Mouse (Mus musculus) neural tube, embryonic 12.5 days (tissue): ENCODE data around the gene Ncbp2. TPM values are rescaled to one million over a fixed set of nuclear protein-coding genes. Genes with fewer than 3 reads are reported as not detected.
A peak's percentile ranks its signal among the peaks of the same experiment; 100 is the strongest.

Experiments
- ATAC-seq: fragments of 200-750 bp; cut with Nextera tagmentation; 2 replicates; pipeline ENCODE4 v1.8.0; 2017; ENCODE audit warnings: low read depth, mild to moderate bottlenecking, moderate TSS enrichment, moderate library complexity; ENCODE audit not compliant: low FRiP score
- H3K27ac ChIP-seq: fragments of 300-500 bp; sonication (generic); 2 replicates; pipeline ENCODE4 v1.5.1; 2016
- H3K27me3 ChIP-seq: fragments of 300-500 bp; sonication (generic); replicated peaks from 2 replicates; pipeline ENCODE4 v1.6.1; 2016; ENCODE audit warnings: mild to moderate bottlenecking
- H3K36me3 ChIP-seq: fragments of 300-500 bp; sonication (generic); 2 replicates; pipeline ENCODE4 v1.6.1; 2016; ENCODE audit warnings: mild to moderate bottlenecking
- H3K4me1 ChIP-seq: fragments of 300-500 bp; sonication (generic); 2 replicates; pipeline ENCODE4 v1.6.1; 2016
- H3K4me2 ChIP-seq: fragments of 300-500 bp; sonication (generic); replicated peaks from 2 replicates; pipeline ENCODE4 v1.6.1; 2016; ENCODE audit warnings: mild to moderate bottlenecking
- H3K4me3 ChIP-seq: fragments of 300-500 bp; sonication (generic); 2 replicates; pipeline ENCODE4 v1.5.1; 2016
- H3K9ac ChIP-seq: fragments of 300-500 bp; sonication (generic); 2 replicates; pipeline ENCODE4 v1.6.1; 2016; ENCODE audit warnings: mild to moderate bottlenecking
- H3K9me3 ChIP-seq: fragments of 300-500 bp; sonication (generic); 2 replicates; pipeline ENCODE4 v1.6.1; 2016; ENCODE audit warnings: mild to moderate bottlenecking
- WGBS: fragments of 180-500 bp; shearing (Covaris S2); methylation state at CpG from one replicate; pipeline ENCODE4 v1.1.7; 2016; 5-methylcytosine and 5-hydroxymethylcytosine counted together
- microRNA-seq: library from miRNA; unstranded; fragments of <30 nt; microRNA quantifications from one replicate; pipeline ENCODE4, GENCODE M21; 2017
- polyA plus RNA-seq: library from polyadenylated mRNA; unstranded; fragments of >200 nt; fragmentation: Nextera tagmentation; extraction: Ambion mirVana; gene quantifications from 2 replicates; pipeline ENCODE4 v1.2.1, GENCODE M21; 2016

Gene Ncbp2
- polyA plus RNA-seq, 1 experiment from 2014 or later: 124 TPM

GRCm38 (mm10) chr16:31993195-31993594 is 44.9 kb downstream of the Ncbp2 start:
- Histone ChIP-seq H3K4me3 (no peak overlapping the region), H3K4me2 (no peak overlapping the region), H3K27ac (no peak overlapping the region), H3K27me3 (no peaks in the 10 kb centered on the region), H3K9me3 (no peaks in the 10 kb centered on the region), H3K4me1 (no peaks in the 10 kb centered on the region), H3K9ac (no peak overlapping the region), H3K36me3 (peaks cover 34% of the 10 kb centered on the region)
- 98% methylated on average over 4 of the region's 4 CpGs for WGBS
- no peak for ATAC-seq

DNA sequence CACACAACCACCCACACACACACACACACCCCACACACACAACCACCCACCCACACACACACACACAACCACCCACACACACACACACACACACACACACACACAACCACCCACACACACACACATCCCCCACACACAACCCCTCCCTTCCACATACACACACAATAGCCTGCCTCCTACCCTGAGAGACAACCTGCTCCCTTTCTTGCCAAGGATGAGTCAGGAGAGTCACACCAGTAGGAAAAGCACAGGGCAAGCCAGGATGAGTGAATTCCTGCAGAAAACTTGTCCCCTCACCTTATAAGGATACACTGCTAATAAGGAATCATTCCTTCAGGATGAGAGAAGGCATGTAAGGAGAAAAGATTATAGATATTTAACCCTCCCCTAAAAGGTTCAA is 45.6 kb downstream of the Ncbp2 start:
- ATAC-seq: no peak

GRCm38 (mm10) chr16:31996371-31996770 is 48.1 kb downstream of the Ncbp2 start:
- no peak overlapping the region for H3K27ac ChIP-seq
- H3K9ac ChIP-seq: no peak overlapping the region
- WGBS: 90% methylated on average over 5 of the region's 5 CpGs
- H3K4me2 ChIP-seq: no peak overlapping the region
- peaks cover 2% of the 10 kb centered on the region; the same call in 1 of the 2 replicates for H3K4me1 ChIP-seq
- no peaks in the 10 kb centered on the region for H3K27me3 ChIP-seq
- no peaks in the 10 kb centered on the region for H3K9me3 ChIP-seq
- no peak for ATAC-seq
- H3K4me3 ChIP-seq: no peak overlapping the region
- peaks cover 14% of the 10 kb centered on the region for H3K36me3 ChIP-seq

More for the DNA sequence above, 45.6 kb downstream of the Ncbp2 start:
- Histone ChIP-seq H3K4me2 (no peak overlapping the region), H3K4me1 (no peaks in the 10 kb centered on the region), H3K4me3 (no peak overlapping the region), H3K27me3 (no peaks in the 10 kb centered on the region), H3K36me3 (peaks cover 27% of the 10 kb centered on the region), H3K9me3 (no peaks in the 10 kb centered on the region), H3K27ac (no peak overlapping the region), H3K9ac (no peak overlapping the region)

DNA sequence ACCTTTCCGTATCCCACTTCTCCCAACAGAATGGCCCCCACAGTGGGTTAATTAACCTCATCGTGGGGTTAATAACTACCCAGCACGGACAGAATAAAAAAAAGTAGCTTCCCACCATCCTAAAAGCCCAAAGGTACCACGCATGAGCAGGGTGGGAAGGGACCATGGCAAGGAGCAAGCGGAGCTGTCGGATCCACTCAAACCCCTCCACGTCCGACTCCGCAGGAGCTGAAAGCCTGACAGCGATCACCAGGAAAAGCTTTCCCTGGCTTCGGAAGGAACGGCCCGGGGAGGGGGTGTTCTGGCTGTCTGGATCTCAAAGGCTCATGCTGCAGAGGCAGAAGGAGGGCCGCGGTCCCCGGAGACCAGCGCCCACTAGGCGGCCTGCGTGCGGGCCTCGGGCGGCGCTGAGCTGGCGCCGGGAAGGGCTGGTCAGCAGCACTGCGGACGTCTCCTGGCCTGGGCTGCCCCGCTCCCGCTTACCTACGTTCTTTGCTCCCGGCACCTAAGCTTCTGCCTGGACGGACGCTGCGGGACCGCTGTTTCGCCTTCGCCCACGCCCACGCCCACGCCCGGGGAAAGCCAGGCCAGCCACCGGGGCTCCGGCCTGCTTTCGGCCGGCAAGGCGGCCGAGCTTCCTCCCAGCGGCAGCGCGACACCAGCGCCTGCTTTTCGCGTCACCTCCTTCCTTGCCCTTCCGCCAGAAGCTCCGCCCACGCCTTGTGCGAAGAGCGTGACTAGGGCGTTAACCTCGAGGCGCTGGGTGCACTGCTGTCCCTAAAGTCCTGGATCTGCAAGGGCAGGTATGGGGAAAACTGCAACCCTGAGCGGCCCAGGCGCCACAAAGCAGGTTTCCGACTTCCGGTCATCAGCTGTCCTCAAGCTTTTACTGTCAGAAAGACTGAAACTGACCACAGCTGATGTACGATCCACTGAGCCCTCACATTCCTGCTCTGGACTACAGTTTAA is 54.5 kb downstream of the Ncbp2 start, which contains the start of gene Senp5:
Gene Senp5, minus strand, starts transcription at position 779 of the 969 bp plus-strand sequence.
- Histone ChIP-seq H3K4me1 (peaks cover 19% of the 10 kb centered on the region), H3K36me3 (no peaks in the 10 kb centered on the region), H3K27me3 (no peaks in the 10 kb centered on the region), H3K9ac (peak within 1 kb of the TSS; percentile 90), H3K27ac (0 out of 2 replicates have a peak within 1 kb of the TSS, but pooled peaks have one; percentile 53), H3K4me3 (peak within 1 kb of the TSS; percentile 97), H3K4me2 (peak within 1 kb of the TSS; percentile 93), H3K9me3 (no peaks in the 10 kb centered on the region)
- peak; percentile 94 for ATAC-seq
- WGBS: 1% methylated on average over 66 of the region's 66 CpGs

DNA sequence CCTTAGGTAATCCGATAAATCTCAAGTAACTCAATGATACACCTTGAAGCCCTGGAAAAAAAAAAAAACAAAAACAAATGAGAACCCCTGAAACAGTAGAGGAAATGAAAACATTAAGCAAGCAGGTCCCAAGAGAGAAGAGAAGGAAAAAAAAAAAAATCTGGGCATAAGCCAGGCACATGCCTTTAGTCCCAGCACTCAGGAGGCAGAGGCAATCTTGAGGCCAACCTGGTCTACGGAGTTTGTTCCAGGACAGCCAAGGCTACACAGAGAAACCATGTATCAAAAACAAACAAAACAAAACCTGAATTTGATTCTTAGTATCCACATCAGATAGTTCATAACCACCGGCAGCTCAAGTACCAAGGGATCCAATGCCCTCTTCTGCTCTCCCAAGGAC is 56.4 kb downstream of the Ncbp2 start:
- Histone ChIP-seq H3K4me2 (no peak overlapping the region), H3K27me3 (no peaks in the 10 kb centered on the region), H3K36me3 (no peaks in the 10 kb centered on the region), H3K4me1 (peaks cover 19% of the 10 kb centered on the region), H3K9me3 (no peaks in the 10 kb centered on the region), H3K9ac (no peak overlapping the region), H3K27ac (no peak overlapping the region), H3K4me3 (no peak overlapping the region)
- no peak for ATAC-seq
- WGBS: 94% methylated on average over 3 of the region's 3 CpGs

GRCm38 (mm10) chr16:32008529-32009293 is 60.4 kb downstream of the Ncbp2 start:
- H3K4me3 ChIP-seq: no peak overlapping the region
- H3K9ac ChIP-seq: no peak overlapping the region
- 0 out of 2 replicates have a peak, but pooled peaks cover under 1% of the 10 kb centered on the region for H3K4me1 ChIP-seq
- no peaks in the 10 kb centered on the region for H3K27me3 ChIP-seq
- no peaks in the 10 kb centered on the region for H3K9me3 ChIP-seq
- no peak for ATAC-seq
- WGBS: 74% methylated on average over 10 of the region's 10 CpGs
- H3K4me2 ChIP-seq: no peak overlapping the region
- no peaks in the 10 kb centered on the region; the same call in 1 of the 2 replicates for H3K36me3 ChIP-seq
- no peak overlapping the region for H3K27ac ChIP-seq

DNA sequence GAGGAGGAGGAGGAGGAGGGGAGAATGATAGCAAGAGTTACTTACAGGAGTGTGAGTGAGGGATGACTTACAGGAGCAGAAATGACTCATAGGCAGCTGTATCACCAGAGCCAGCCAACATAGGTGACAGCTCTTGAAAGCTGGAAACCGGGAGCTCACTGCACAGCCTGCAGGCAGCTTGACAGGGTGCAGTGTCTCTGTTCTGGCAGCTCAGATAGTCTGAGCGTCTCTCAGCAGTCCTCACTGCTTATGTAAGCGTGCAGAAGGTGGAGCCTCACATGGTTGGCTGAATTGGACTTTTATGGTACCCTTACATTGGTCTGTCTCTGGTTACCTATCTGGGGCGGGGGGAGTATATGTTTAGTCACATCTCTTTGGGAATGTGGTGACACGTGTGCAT is 61.6 kb downstream of the Ncbp2 start:
- WGBS: 48% methylated on average over 5 of the region's 5 CpGs
- Histone ChIP-seq H3K4me1 (no peaks in the 10 kb centered on the region), H3K9me3 (no peaks in the 10 kb centered on the region), H3K27ac (no peak overlapping the region), H3K4me2 (no peak overlapping the region), H3K9ac (no peak overlapping the region), H3K27me3 (no peaks in the 10 kb centered on the region), H3K36me3 (no peaks in the 10 kb centered on the region; the same call in 1 of the 2 replicates), H3K4me3 (no peak overlapping the region)
- ATAC-seq: no peak

- no peaks in the 10 kb centered on the region for H3K27me3 ChIP-seq
- H3K4me1 ChIP-seq: no peaks in the 10 kb centered on the region
- no peak overlapping the region for H3K4me3 ChIP-seq
- no peaks in the 10 kb centered on the region for H3K9me3 ChIP-seq
- no peaks in the 10 kb centered on the region; the same call in 1 of the 2 replicates for H3K36me3 ChIP-seq
- H3K4me2 ChIP-seq: no peak overlapping the region
- ATAC-seq: no peak
- 85% methylated on average over 4 of the region's 4 CpGs for WGBS
- no peak overlapping the region for H3K9ac ChIP-seq
- H3K27ac ChIP-seq: no peak overlapping the region
Observed at GRCm38 (mm10) chr16:32010330-32010729, 62.0 kb downstream of the Ncbp2 start.

Small RNA genes within 50 kb of the gene (microRNA-seq; reads per million reads assigned to microRNA genes)
- not detected for gene Gm26269

Other genes starting within 250 kb of the Ncbp2 start
- gene Meltf, start 69.7 kb upstream of the Ncbp2 start, polyA plus RNA-seq: 0.15 and 0.20 TPM in 2 replicates
- 2.8 and 4.0 TPM in 2 replicates for gene Pigz, start 14.7 kb upstream of the Ncbp2 start, polyA plus RNA-seq
- gene 0610012G03Rik, start within 50 bp of the Ncbp2 start, polyA plus RNA-seq: 80.5 and 85.5 TPM in 2 replicates
- gene Senp5, start 54.8 kb downstream of the Ncbp2 start, polyA plus RNA-seq: 23.2 and 25.6 TPM in 2 replicates
- 43.3 and 45.4 TPM in 2 replicates for gene Pak2, start 130.8 kb downstream of the Ncbp2 start, polyA plus RNA-seq
- gene Pigx, start 151.2 kb downstream of the Ncbp2 start, polyA plus RNA-seq: 121 and 136 TPM in 2 replicates
- gene Cep19, start 151.3 kb downstream of the Ncbp2 start, polyA plus RNA-seq: 43.5 and 45.7 TPM in 2 replicates
- gene Nrros, start 217.1 kb downstream of the Ncbp2 start, polyA plus RNA-seq: 6.7 and 9.0 TPM in 2 replicates
- not detected in 2 replicates for gene Bex6, start 231.3 kb downstream of the Ncbp2 start, polyA plus RNA-seq